Mouse (Mus musculus): Measurements from ENCODE around the gene Slc15a3.

Slc15a3 gene

DNA sequence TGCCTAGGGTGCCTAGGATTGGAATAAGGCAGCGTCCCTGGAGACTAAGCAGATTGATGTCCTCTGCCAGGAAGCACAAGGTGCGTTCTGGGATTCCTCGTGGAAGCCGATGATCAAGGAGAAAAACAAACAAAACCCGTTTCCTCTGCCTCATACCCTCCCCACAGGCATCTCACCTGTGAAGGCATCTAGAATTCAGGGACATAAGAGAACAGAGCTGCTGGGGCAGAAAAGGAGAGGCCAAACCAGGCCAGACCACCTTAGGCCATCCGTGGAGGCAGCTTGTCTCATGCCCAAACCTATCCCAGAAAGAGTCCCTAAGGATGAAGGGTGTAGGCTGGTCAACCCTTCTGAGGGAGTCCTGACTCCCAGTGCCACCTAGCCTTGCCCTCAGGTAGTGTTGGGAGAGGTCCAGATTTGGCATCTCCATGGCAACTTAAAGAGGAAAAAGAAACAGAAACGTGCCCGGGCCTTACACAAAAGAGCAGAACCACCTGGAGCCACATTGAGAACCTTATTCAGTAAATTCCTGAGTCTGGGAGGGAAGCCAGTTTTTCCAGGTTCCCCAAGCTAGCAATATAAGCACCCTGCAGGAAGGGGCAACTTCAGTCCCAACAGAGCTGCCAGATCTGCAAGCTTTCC, 30.5 kb downstream of the Slc15a3 start, which contains the start of gene Tmem132a:
Gene Tmem132a (minus strand): TSS at position 55 of the 642 bp plus-strand sequence.
- DNase-seq (ENCODE audit: low spot score): no peak

GRCm38 (mm10) chr19:10870676-10871075, 31.1 kb downstream of the Slc15a3 start:
- DNase-seq (ENCODE audit: low spot score): no peak

DNA sequence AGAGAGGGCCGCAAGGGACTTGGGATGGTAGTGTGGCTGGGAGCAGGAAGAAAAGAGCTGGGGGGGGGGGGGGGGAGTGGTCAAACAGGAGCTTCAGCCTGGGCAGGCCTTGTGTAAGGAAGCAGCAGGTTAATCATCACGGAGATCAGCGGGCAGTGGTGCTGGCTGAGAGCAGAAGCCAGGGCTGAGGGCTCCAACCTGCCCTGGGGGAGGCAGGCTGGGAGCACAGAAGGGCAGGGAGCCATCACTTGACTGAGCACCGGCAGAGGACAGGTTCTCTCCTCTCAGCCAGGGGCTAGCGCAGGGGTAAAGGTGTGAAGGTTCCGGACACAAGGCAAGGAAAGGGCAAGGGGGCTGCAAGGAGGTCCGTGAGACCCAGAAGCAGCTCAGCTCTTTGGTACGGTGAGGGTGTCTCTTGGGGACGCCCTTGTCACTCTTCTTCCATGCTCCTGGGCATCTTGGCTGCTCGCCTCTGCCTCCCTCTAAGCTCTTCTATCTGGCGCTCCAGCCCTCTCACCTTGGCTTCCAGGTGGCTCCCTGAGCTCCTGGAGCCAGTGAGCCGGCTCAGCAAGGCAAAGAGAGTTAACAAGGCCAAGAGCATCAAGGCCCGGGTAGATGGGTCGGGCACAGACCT, 31.9 kb downstream of the Slc15a3 start:
- DNase-seq (ENCODE audit: low spot score): no peak

DNA sequence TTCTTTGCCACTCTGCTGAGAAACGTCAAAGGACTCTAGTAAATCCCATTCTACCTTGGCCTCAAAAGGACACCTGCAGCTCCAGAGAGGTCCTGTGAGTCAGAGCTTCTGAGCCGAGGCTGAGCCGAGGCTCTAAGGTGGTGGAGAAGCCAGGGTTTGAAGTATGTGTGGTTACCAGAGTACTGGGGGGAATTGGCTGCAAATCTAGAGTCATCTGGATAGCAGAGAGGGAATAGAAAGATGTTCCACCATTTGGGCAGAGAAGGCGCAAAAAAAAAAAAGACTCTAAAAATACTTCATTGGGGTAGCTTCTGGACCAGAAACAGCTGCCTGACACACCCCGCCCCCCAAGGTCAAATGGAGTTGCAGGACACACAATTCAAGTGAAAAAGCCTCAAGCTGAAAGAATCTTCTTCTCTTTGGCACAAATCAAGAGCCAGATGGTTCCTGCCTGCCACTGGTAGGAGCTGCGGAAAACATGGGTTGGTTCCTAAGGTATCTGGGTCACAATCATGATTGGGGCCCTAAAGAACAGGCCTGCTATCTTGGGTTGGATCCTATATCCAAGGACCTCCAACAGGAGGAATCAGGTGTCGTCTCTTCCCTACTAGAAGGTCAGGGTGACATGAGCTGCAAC, 38.8 kb downstream of the Slc15a3 start:
- DNase-seq (ENCODE audit: low spot score): no peak

DNA sequence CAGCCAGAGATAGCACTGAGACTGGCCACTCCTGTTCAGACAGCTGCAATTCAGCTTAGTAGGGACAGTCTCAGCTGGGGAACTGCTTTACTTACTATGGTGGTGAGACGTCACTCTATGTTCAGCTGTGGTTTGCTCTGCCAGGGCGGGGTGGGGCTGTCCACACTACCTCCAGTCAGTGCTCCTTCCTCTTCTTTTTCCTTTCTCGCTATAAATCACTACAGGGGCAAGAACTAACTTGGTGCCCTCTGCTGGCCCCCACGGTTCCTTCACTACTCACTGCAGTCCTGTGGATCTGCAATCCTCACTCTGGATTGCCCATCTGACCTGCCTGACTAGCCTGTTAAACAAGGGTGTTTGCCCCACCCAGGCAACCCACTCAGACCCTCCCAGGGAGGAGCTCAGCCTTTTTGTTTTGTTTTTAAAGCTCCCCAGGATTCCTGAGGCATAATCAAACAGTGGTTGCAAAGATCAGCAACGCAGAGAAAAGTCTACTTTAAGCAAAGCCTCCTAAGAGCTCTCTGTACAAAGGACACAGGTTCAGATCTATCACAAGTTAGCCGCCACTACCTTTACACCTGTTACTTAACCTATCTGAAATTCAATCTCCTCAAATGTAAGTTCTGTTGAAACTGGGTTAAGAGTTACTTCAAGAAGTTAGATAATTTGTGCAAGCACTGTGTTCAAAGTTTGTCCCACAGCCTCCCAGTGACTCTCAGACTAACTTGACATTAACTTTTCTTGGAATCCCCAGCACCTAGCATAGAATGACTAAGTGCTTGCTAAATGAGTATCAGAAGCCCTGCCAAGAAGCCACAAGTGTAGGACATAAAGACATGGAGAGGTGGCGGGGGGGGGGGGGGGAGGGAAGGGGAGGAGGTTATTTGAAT, 40.8 kb downstream of the Slc15a3 start:
- DNase-seq (ENCODE audit: low spot score): peak; percentile 71

GRCm38 (mm10) chr19:10880975-10881425, 41.5 kb downstream of the Slc15a3 start:
- DNase-seq (ENCODE audit: low spot score): peak; percentile 44

DNA sequence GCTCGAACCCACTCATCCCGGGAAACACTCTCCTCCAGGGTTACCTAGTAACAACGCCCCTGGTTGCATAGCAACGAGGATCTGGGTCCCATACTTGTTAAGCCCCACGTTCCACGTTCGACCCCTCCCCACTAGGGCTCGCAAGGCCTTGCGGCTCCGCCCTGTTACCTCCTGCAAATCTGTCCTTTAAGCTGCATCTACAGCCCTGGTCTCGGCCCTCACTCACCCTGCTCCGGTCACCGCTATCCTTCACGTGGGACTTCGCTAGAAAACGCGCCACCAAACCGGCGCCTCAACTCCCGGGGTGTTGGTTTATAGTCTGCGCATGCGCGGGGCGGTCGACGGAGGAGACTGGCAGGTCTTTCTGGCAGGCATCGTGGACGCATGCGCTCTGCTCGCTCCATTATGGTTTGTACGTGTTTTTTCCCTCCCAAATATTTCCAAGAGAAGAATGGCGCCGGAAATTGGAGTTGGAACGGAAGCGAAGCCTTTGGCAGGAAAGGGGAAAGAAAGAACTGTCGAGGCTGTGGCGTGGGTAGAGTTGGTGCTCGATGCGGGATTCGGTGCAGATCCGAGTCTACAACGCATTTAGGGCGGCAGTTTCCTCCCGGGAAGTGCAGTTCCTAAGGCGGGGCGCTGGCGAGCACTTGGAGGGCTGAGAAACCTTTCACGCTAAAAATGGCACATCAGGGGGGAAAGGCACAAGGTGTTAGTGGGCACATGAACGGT, 42.1 kb downstream of the Slc15a3 start, which contains the start of gene Tmem109:
Gene Tmem109 (minus strand): TSS at position 576 of the 729 bp plus-strand sequence.
- DNase-seq (ENCODE audit: low spot score): peak; percentile 98

- no peak for DNase-seq (ENCODE audit: low spot score)
Observed at GRCm38 (mm10) chr19:10892201-10892600, 52.7 kb downstream of the Slc15a3 start.

- DNase-seq (ENCODE audit: low spot score): peak; percentile 99
Observed at GRCm38 (mm10) chr19:10895016-10895528, 55.5 kb downstream of the Slc15a3 start, which contains the start of gene Prpf19. Gene Prpf19 (plus strand): TSS chr19:10895231.

GRCm38 (mm10) chr19:10895708-10896107, 56.2 kb downstream of the Slc15a3 start:
- peak; percentile 64 for DNase-seq (ENCODE audit: low spot score)

DNA sequence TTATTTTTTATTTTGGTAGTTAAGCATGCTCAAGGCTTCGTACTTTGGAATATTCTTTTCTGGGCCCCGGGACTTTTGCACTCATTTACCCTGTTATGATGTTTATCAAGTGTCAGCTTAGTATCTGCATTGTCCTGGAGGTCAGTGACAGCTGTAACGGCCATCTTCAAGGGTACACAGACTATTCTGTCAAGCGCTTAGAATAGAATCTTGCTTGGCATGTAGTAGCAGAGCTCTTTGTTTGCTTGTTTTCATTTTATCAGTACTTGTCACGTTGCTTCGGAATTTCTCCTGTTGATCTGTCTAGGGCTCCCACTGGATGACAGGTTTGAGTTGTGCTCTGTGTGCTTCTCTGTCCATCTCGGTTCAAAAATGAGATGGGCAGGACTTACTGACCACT, 57.3 kb downstream of the Slc15a3 start:
- DNase-seq (ENCODE audit: low spot score): no peak

- DNase-seq (ENCODE audit: low spot score): no peak
Observed at GRCm38 (mm10) chr19:10897491-10897890, 58.0 kb downstream of the Slc15a3 start.

DNA sequence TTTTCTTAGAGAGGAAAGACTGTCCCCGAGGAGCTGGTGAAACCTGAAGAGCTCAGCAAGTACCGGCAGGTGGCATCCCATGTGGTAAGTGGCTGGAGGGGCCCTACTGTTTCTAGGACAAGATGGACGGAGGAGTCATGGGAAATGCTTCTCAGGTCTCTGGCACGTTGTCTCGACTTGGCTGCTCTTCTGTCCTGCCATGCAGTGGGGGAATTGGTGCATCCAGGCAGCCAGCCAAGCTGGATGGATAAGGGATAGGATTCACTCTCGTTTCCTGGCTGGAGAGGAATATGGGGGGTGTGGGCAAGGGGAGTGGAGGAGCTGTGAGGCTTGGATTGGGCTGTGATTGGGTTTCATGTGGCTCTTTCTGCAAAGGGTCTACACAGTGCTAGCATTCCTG, 60.8 kb downstream of the Slc15a3 start:
- no peak for DNase-seq (ENCODE audit: low spot score)

DNA sequence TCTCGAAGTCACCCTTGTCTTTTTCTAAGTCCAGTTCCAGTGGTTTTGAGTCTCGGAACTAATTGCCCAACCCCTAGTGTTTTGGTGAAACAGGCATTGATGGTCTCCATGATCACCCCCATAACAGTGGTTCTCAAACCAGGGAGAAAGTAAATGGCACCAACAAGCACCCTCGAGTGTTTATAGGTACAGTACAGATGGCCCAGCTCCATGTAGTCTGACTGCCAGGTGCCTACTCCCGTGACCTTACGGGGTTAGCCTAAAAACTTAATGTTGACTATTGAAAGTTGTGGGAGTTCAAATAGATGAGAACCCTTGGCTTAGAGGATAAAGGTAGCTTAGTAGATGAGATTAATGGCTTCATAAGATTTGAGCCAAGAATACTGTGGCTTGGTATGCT, 61.5 kb downstream of the Slc15a3 start:
- DNase-seq (ENCODE audit: low spot score): no peak

DNA sequence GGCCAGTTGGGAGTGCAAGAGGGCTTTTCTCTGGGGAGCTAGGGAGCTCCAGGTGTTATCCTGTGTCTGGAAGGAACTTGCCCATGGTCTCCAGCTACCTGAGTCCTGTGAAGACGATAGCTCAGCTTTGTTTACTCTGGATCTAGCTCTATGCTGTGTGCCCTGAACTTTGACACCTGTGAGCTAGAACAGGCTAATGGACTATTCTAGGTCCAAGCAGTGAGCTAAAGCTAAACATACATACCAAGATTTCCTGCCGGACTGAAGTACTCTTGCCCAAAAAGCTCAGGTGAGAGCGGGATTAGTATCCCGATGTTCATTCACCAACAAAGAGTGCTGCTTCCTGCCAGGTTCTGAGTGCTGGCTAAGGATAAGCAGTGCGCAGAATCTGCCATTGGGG, 65.0 kb downstream of the Slc15a3 start:
- DNase-seq (ENCODE audit: low spot score): no peak

- DNase-seq (ENCODE audit: low spot score): peak; percentile 95
Observed at GRCm38 (mm10) chr19:10904927-10905727, 65.6 kb downstream of the Slc15a3 start.

DNA sequence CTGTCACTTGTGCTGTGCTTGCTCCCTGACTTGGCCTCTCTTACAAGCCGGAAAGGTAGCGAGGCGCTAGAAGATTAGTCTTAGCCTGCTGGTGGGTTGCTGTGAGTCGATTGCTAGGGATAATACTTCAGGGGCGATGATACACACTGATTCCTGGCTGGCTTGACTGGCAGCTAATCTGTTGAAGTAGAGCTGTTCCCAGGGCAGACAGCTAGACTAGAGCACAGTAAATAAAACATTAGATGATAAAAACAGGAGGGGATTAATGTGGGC, 66.1 kb downstream of the Slc15a3 start:
- no peak for DNase-seq (ENCODE audit: low spot score)

DNA sequence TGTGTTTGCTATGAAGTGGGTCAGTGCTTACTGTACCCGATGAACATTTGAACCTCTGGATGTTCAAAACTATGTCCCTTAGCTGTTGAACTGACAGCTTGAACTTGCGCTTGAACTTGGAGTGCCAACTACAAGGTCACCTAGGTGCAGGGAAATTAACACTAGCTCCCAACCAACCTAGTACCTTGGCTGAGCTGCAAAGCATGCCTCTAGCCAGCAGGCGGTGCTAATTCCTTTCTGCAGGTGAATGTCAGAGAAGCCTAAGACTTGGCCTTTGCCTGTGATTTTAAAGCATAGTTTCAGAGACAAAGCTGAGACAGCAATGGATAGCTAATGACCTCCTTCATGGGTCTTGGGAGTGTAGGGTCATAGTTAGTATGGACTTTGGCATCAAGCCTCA, 68.4 kb downstream of the Slc15a3 start:
- peak; percentile 76 for DNase-seq (ENCODE audit: low spot score)
